Mouse (Mus musculus) limb, embryonic 10.5 days (tissue): ENCODE data around the gene Fbn1. TPM values are rescaled to one million over a fixed set of nuclear protein-coding genes. Genes with fewer than 3 reads are reported as not detected.

ENCODE experiments used
- DNase-seq: peaks from one replicate; pipeline ENCODE4 v3.0.0-alpha.2; 2017; ENCODE audit warnings: low spot score
- H3K27ac ChIP-seq: fragments of 300-500 bp; sonication (generic); 2 replicates; pipeline ENCODE4 v1.5.1; 2016; ENCODE audit warnings: mild to moderate bottlenecking
- H3K27me3 ChIP-seq: fragments of 300-500 bp; sonication (generic); 2 replicates; pipeline ENCODE4 v1.6.1; 2016; ENCODE audit warnings: low read depth, mild to moderate bottlenecking; ENCODE audit not compliant: poor library complexity, severe bottlenecking
- H3K36me3 ChIP-seq: fragments of 300-500 bp; sonication (generic); 2 replicates; pipeline ENCODE4 v1.6.1; 2016; ENCODE audit warnings: mild to moderate bottlenecking, moderate library complexity
- H3K4me1 ChIP-seq: fragments of 300-500 bp; sonication (generic); 2 replicates; pipeline ENCODE4 v1.6.1; 2016
- H3K4me3 ChIP-seq: fragments of 300-500 bp; sonication (generic); 2 replicates; pipeline ENCODE4 v1.5.1; 2016; ENCODE audit warnings: mild to moderate bottlenecking, moderate library complexity
- H3K9me3 ChIP-seq: fragments of 300-500 bp; sonication (generic); replicated peaks from 2 replicates; pipeline ENCODE4 v1.6.1; 2016; ENCODE audit warnings: mild to moderate bottlenecking
- WGBS: fragments of 180-500 bp; shearing (Covaris S2); methylation state at CpG from one replicate; pipeline ENCODE4 v1.1.7; 2016; 5-methylcytosine and 5-hydroxymethylcytosine counted together
- polyA plus RNA-seq: library from polyadenylated mRNA; unstranded; fragments of >200 nt; fragmentation: Nextera tagmentation; extraction: Ambion mirVana; gene quantifications from 2 replicates; pipeline ENCODE4 v1.2.1, GENCODE M21; 2016

Fbn1 gene
- polyA plus RNA-seq, 1 experiment from 2014 or later = 5.6 TPM

GRCm38 (mm10) chr2:125368616-125369015 lies 139.2 kb downstream of the Fbn1 start:
- DNase-seq = no peak
- Histone ChIP-seq H3K4me1 (no peaks in the 10 kb centered on the region; the same call in 1 of the 2 replicates), H3K27ac (no peak overlapping the region), H3K4me3 (no peak overlapping the region), H3K27me3 (no peaks in the 10 kb centered on the region), H3K9me3 (no peaks in the 10 kb centered on the region), H3K36me3 (peaks cover 15% of the 10 kb centered on the region; the same call in 1 of the 2 replicates)
- WGBS = 83% methylated on average over 4 of the region's 4 CpGs

- no peaks in the 10 kb centered on the region for H3K9me3 ChIP-seq
- no peak overlapping the region for H3K4me3 ChIP-seq
- H3K36me3 ChIP-seq = peaks cover 25% of the 10 kb centered on the region
- no peak overlapping the region for H3K27ac ChIP-seq
- WGBS = 90% methylated on average over 4 of the region's 4 CpGs
- no peak for DNase-seq
- no peaks in the 10 kb centered on the region for H3K27me3 ChIP-seq
- no peaks in the 10 kb centered on the region for H3K4me1 ChIP-seq
Observed at GRCm38 (mm10) chr2:125361661-125362060, 146.1 kb downstream of the Fbn1 start.

GRCm38 (mm10) chr2:125356486-125356885 lies 151.3 kb downstream of the Fbn1 start:
- Histone ChIP-seq H3K27me3 (no peaks in the 10 kb centered on the region), H3K9me3 (no peaks in the 10 kb centered on the region), H3K4me1 (peaks cover 10% of the 10 kb centered on the region; the same call in 1 of the 2 replicates), H3K4me3 (no peak overlapping the region), H3K36me3 (peaks cover 3% of the 10 kb centered on the region; the same call in 1 of the 2 replicates), H3K27ac (no peak overlapping the region)
- no peak for DNase-seq
- 63% methylated on average over 3 of the region's 3 CpGs for WGBS

GRCm38 (mm10) chr2:125356068-125356467 lies 151.7 kb downstream of the Fbn1 start:
- no peaks in the 10 kb centered on the region for H3K27me3 ChIP-seq
- H3K27ac ChIP-seq = no peak overlapping the region
- peaks cover 3% of the 10 kb centered on the region; the same call in 1 of the 2 replicates for H3K36me3 ChIP-seq
- no peak for DNase-seq
- H3K4me1 ChIP-seq = peaks cover 10% of the 10 kb centered on the region; the same call in 1 of the 2 replicates
- WGBS = 81% methylated on average over 5 of the region's 5 CpGs
- no peak overlapping the region for H3K4me3 ChIP-seq
- no peaks in the 10 kb centered on the region for H3K9me3 ChIP-seq

GRCm38 (mm10) chr2:125355216-125355971 lies 152.4 kb downstream of the Fbn1 start:
- H3K27me3 ChIP-seq = no peaks in the 10 kb centered on the region
- H3K27ac ChIP-seq = no peak overlapping the region
- H3K4me3 ChIP-seq = no peak overlapping the region
- H3K36me3 ChIP-seq = peaks cover 3% of the 10 kb centered on the region; the same call in 1 of the 2 replicates
- H3K9me3 ChIP-seq = no peaks in the 10 kb centered on the region
- 70% methylated on average over 11 of the region's 11 CpGs for WGBS
- H3K4me1 ChIP-seq = peaks cover 10% of the 10 kb centered on the region; the same call in 1 of the 2 replicates
- no peak for DNase-seq

- peaks cover 10% of the 10 kb centered on the region; the same call in 1 of the 2 replicates for H3K4me1 ChIP-seq
- peaks cover 6% of the 10 kb centered on the region; the same call in 1 of the 2 replicates for H3K36me3 ChIP-seq
- H3K27ac ChIP-seq = no peak overlapping the region
- no peak for DNase-seq
- no peaks in the 10 kb centered on the region for H3K9me3 ChIP-seq
- H3K4me3 ChIP-seq = no peak overlapping the region
- no peaks in the 10 kb centered on the region for H3K27me3 ChIP-seq
- WGBS = 90% methylated on average over 11 of the region's 11 CpGs
Observed at GRCm38 (mm10) chr2:125354587-125354986, 153.2 kb downstream of the Fbn1 start.

GRCm38 (mm10) chr2:125349144-125349543 lies 158.6 kb downstream of the Fbn1 start:
- Histone ChIP-seq H3K27me3 (no peaks in the 10 kb centered on the region), H3K36me3 (0 out of 2 replicates have a peak, but pooled peaks cover 9% of the 10 kb centered on the region), H3K27ac (no peak overlapping the region), H3K4me1 (no peaks in the 10 kb centered on the region), H3K9me3 (no peaks in the 10 kb centered on the region), H3K4me3 (no peak overlapping the region)
- WGBS = 91% methylated on average over 5 of the region's 5 CpGs
- no peak for DNase-seq

GRCm38 (mm10) chr2:125342181-125342950 lies 165.4 kb downstream of the Fbn1 start:
- Histone ChIP-seq H3K36me3 (peaks cover 26% of the 10 kb centered on the region), H3K27ac (no peak overlapping the region), H3K9me3 (no peaks in the 10 kb centered on the region), H3K4me1 (no peaks in the 10 kb centered on the region), H3K27me3 (no peaks in the 10 kb centered on the region), H3K4me3 (no peak overlapping the region)
- no peak for DNase-seq
- 88% methylated on average over 21 of the region's 21 CpGs for WGBS

GRCm38 (mm10) chr2:125340381-125340780 lies 167.4 kb downstream of the Fbn1 start:
- no peak overlapping the region for H3K27ac ChIP-seq
- no peak for DNase-seq
- 78% methylated on average over 5 of the region's 5 CpGs for WGBS
- no peak overlapping the region for H3K4me3 ChIP-seq
- H3K36me3 ChIP-seq = peaks cover 24% of the 10 kb centered on the region
- H3K9me3 ChIP-seq = no peaks in the 10 kb centered on the region
- no peaks in the 10 kb centered on the region for H3K27me3 ChIP-seq
- H3K4me1 ChIP-seq = no peaks in the 10 kb centered on the region

- no peaks in the 10 kb centered on the region for H3K9me3 ChIP-seq
- H3K4me1 ChIP-seq = no peaks in the 10 kb centered on the region
- no peaks in the 10 kb centered on the region for H3K27me3 ChIP-seq
- H3K36me3 ChIP-seq = peaks cover 16% of the 10 kb centered on the region; the same call in 1 of the 2 replicates
- H3K4me3 ChIP-seq = no peak overlapping the region
- no peak for DNase-seq
- WGBS = 95% methylated on average over 3 of the region's 3 CpGs
- H3K27ac ChIP-seq = no peak overlapping the region
Observed at GRCm38 (mm10) chr2:125337239-125337638, 170.6 kb downstream of the Fbn1 start.

- 94% methylated on average over 11 of the region's 11 CpGs for WGBS
- Histone ChIP-seq H3K9me3 (no peaks in the 10 kb centered on the region), H3K27ac (no peak overlapping the region), H3K27me3 (no peaks in the 10 kb centered on the region), H3K4me1 (no peaks in the 10 kb centered on the region), H3K36me3 (peaks cover 5% of the 10 kb centered on the region), H3K4me3 (no peak overlapping the region)
- DNase-seq = no peak
Observed at GRCm38 (mm10) chr2:125335206-125335605, 172.6 kb downstream of the Fbn1 start.

- no peak overlapping the region for H3K4me3 ChIP-seq
- DNase-seq = no peak
- WGBS = 84% methylated on average over 4 of the region's 4 CpGs
Observed at GRCm38 (mm10) chr2:125334163-125334562, 173.6 kb downstream of the Fbn1 start.

GRCm38 (mm10) chr2:125331581-125331980 lies 176.2 kb downstream of the Fbn1 start:
- WGBS = 94% methylated on average over 7 of the region's 7 CpGs
- Histone ChIP-seq H3K27me3 (no peaks in the 10 kb centered on the region), H3K36me3 (peaks cover 8% of the 10 kb centered on the region; the same call in 1 of the 2 replicates), H3K4me3 (no peak overlapping the region), H3K9me3 (no peaks in the 10 kb centered on the region), H3K27ac (no peak overlapping the region), H3K4me1 (no peaks in the 10 kb centered on the region)
- DNase-seq = no peak

More at GRCm38 (mm10) chr2:125334163-125334562, 173.6 kb downstream of the Fbn1 start:
- Histone ChIP-seq H3K9me3 (no peaks in the 10 kb centered on the region), H3K4me1 (no peaks in the 10 kb centered on the region), H3K36me3 (peaks cover 5% of the 10 kb centered on the region; the same call in 1 of the 2 replicates), H3K27ac (no peak overlapping the region), H3K27me3 (no peaks in the 10 kb centered on the region)
